Mouse (Mus musculus) neural tube, embryonic 12.5 days (tissue): Measurements from ENCODE around the gene Arhgap15. TPM values are rescaled to one million over a fixed set of nuclear protein-coding genes. Genes with fewer than 3 reads are reported as not detected.
"Not testable (repeated sequence)": the region's sequence is repeated elsewhere in the genome, so short reads cannot be mapped to it uniquely, and the experiment has no call there.

Source experiments
- ATAC-seq: fragments of 200-750 bp; cut with Nextera tagmentation; 2 replicates; pipeline ENCODE4 v1.8.0; 2017; ENCODE audit warnings: low read depth, mild to moderate bottlenecking, moderate TSS enrichment, moderate library complexity; ENCODE audit not compliant: low FRiP score
- H3K27ac ChIP-seq: fragments of 300-500 bp; sonication (generic); 2 replicates; pipeline ENCODE4 v1.5.1; 2016
- H3K27me3 ChIP-seq: fragments of 300-500 bp; sonication (generic); replicated peaks from 2 replicates; pipeline ENCODE4 v1.6.1; 2016; ENCODE audit warnings: mild to moderate bottlenecking
- H3K36me3 ChIP-seq: fragments of 300-500 bp; sonication (generic); 2 replicates; pipeline ENCODE4 v1.6.1; 2016; ENCODE audit warnings: mild to moderate bottlenecking
- H3K4me1 ChIP-seq: fragments of 300-500 bp; sonication (generic); 2 replicates; pipeline ENCODE4 v1.6.1; 2016
- H3K4me2 ChIP-seq: fragments of 300-500 bp; sonication (generic); replicated peaks from 2 replicates; pipeline ENCODE4 v1.6.1; 2016; ENCODE audit warnings: mild to moderate bottlenecking
- H3K4me3 ChIP-seq: fragments of 300-500 bp; sonication (generic); 2 replicates; pipeline ENCODE4 v1.5.1; 2016
- H3K9ac ChIP-seq: fragments of 300-500 bp; sonication (generic); 2 replicates; pipeline ENCODE4 v1.6.1; 2016; ENCODE audit warnings: mild to moderate bottlenecking
- H3K9me3 ChIP-seq: fragments of 300-500 bp; sonication (generic); 2 replicates; pipeline ENCODE4 v1.6.1; 2016; ENCODE audit warnings: mild to moderate bottlenecking
- WGBS: fragments of 180-500 bp; shearing (Covaris S2); methylation state at CpG from one replicate; pipeline ENCODE4 v1.1.7; 2016; 5-methylcytosine and 5-hydroxymethylcytosine counted together
- polyA plus RNA-seq: library from polyadenylated mRNA; unstranded; fragments of >200 nt; fragmentation: Nextera tagmentation; extraction: Ambion mirVana; gene quantifications from 2 replicates; pipeline ENCODE4 v1.2.1, GENCODE M21; 2016

The Arhgap15 gene
- 0.54 and 0.81 TPM in 2 replicates for polyA plus RNA-seq

- no peaks in the 10 kb centered on the region for H3K9me3 ChIP-seq
- H3K27me3 ChIP-seq, result no peaks in the 10 kb centered on the region
- no peak within 1 kb of the TSS for H3K4me3 ChIP-seq
- H3K4me2 ChIP-seq, result no peak within 1 kb of the TSS
- no peak within 1 kb of the TSS for H3K9ac ChIP-seq
- WGBS, result 87% methylated on average over 5 of the region's 5 CpGs
- no peak for ATAC-seq
- no peaks in the 10 kb centered on the region for H3K4me1 ChIP-seq
- H3K36me3 ChIP-seq, result no peaks in the 10 kb centered on the region
- H3K27ac ChIP-seq, result no peak within 1 kb of the TSS
Observed at GRCm38 (mm10) chr2:43748287-43748983, at the start of gene Arhgap15. TSS of gene Arhgap15 (plus strand) at chr2:43748824.

- no peaks in the 10 kb centered on the region for H3K4me1 ChIP-seq
- H3K9me3 ChIP-seq, result no peaks in the 10 kb centered on the region
- ATAC-seq, result no peak
- H3K27me3 ChIP-seq, result no peaks in the 10 kb centered on the region
- no peak overlapping the region for H3K4me2 ChIP-seq
- H3K9ac ChIP-seq, result no peak overlapping the region
- WGBS, result 90% methylated on average over 2 of the region's 2 CpGs
- H3K36me3 ChIP-seq, result no peaks in the 10 kb centered on the region
- no peak overlapping the region for H3K4me3 ChIP-seq
- no peak overlapping the region for H3K27ac ChIP-seq
Observed at GRCm38 (mm10) chr2:43712611-43713138, 35.9 kb upstream of the Arhgap15 start.

DNA sequence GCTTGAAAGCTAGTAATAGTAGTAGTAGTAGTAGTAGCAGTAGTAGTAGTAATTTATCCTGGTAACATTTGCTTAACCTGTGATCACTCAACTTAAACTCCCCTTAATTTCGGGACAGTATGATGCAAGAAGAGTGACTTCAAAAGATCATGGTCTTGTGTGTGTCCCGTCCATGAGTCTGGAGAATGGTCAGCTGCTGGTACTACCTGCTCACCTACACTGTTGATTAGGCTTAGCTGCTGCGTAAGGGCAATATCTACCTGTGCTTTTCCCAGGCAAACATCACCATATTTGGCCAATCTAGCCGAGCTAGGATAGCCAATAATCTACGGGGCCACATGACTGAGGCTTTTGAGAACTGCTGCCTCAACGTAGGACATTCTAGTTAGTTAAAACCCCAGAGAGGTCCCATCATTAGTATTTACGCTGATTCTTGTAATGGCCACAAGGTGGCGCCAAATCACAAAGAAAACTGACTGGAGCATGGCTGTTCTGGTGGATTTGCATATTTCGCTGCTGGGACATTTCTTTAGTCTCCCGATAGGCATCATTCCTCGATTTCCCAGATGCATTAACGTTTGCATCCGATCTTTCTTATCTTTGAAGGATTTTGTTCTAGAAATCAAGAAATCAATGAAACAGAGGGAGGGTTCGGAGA is 26.0 kb upstream of the Arhgap15 start:
- peak overlapping the region; percentile 54 for H3K4me2 ChIP-seq
- H3K9me3 ChIP-seq, result no peaks in the 10 kb centered on the region
- no peak overlapping the region for H3K27ac ChIP-seq
- H3K36me3 ChIP-seq, result no peaks in the 10 kb centered on the region
- H3K9ac ChIP-seq, result no peak overlapping the region
- no peak overlapping the region for H3K4me3 ChIP-seq
- ATAC-seq, result peak; percentile 94
- H3K27me3 ChIP-seq, result no peaks in the 10 kb centered on the region
- WGBS, result 19% methylated on average over 14 of the region's 14 CpGs
- H3K4me1 ChIP-seq, result 0 out of 2 replicates have a peak, but pooled peaks cover 3% of the 10 kb centered on the region

DNA sequence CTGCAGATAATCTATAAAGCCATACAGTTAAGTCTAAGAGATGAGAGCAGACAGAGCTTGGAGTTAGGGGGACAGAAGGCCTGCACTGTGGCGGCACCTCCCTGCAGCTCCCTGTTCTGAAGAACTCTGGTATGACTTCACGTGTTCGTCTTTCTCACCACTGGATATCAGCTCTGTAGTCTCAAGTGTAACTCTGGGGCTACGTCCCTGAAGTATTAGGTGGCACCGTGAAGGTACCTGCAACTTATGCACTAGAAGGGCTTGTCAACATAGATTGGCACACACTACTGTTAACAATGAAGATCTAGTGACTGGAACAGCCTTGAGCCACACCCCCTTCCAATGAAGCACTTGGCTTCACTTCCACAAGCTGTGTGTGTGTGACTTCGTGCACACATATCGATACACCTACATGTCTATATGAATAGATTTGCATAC is 25.5 kb upstream of the Arhgap15 start:
- Histone ChIP-seq H3K9ac (no peak overlapping the region), H3K36me3 (no peaks in the 10 kb centered on the region), H3K27me3 (no peaks in the 10 kb centered on the region), H3K4me3 (no peak overlapping the region), H3K9me3 (no peaks in the 10 kb centered on the region), H3K27ac (no peak overlapping the region), H3K4me2 (peak overlapping the region; percentile 54), H3K4me1 (0 out of 2 replicates have a peak, but pooled peaks cover 3% of the 10 kb centered on the region)
- peak; percentile 65 for ATAC-seq
- WGBS, result 62% methylated on average over 7 of the region's 7 CpGs

GRCm38 (mm10) chr2:43727181-43727580 is 21.4 kb upstream of the Arhgap15 start:
- H3K4me1 ChIP-seq, result 0 out of 2 replicates have a peak, but pooled peaks cover 3% of the 10 kb centered on the region
- 81% methylated on average over 5 of the region's 5 CpGs for WGBS
- H3K27me3 ChIP-seq, result no peaks in the 10 kb centered on the region
- no peaks in the 10 kb centered on the region for H3K9me3 ChIP-seq
- ATAC-seq, result no peak
- H3K4me2 ChIP-seq, result no peak overlapping the region
- no peak overlapping the region for H3K9ac ChIP-seq
- H3K4me3 ChIP-seq, result no peak overlapping the region
- no peak overlapping the region for H3K27ac ChIP-seq
- H3K36me3 ChIP-seq, result no peaks in the 10 kb centered on the region

- H3K27me3 ChIP-seq, result no peaks in the 10 kb centered on the region
- H3K27ac ChIP-seq, result no peak overlapping the region
- WGBS, result 85% methylated on average over 8 of the region's 8 CpGs
- no peak overlapping the region for H3K4me3 ChIP-seq
- H3K9ac ChIP-seq, result no peak overlapping the region
- 0 out of 2 replicates have a peak, but pooled peaks cover 3% of the 10 kb centered on the region for H3K4me1 ChIP-seq
- ATAC-seq, result no peak
- H3K4me2 ChIP-seq, result no peak overlapping the region
- H3K9me3 ChIP-seq, result no peaks in the 10 kb centered on the region
- H3K36me3 ChIP-seq, result no peaks in the 10 kb centered on the region
Observed at GRCm38 (mm10) chr2:43727693-43728092, 20.9 kb upstream of the Arhgap15 start.

DNA sequence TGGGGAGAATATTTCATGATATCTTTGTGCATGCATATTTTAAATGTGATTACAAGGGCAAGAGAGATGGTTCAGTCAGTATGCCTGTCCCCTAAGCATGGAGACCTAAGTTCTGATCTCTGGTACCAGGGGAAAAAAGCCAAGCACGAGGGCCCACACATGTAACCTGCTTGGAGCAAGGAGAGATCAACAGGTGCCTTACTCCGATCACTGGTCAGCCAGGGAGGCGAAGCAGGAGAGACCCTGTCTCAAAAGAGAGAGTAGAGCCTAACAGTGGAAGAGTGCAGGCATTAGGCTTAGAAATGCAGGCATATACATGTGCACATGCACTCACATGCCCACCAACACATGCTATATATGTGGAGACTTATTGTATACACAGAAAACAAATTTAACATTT is 19.8 kb upstream of the Arhgap15 start:
- WGBS, result 83% methylated on average over 3 of the region's 3 CpGs
- H3K27ac ChIP-seq, result no peak overlapping the region
- H3K36me3 ChIP-seq, result no peaks in the 10 kb centered on the region
- no peak overlapping the region for H3K9ac ChIP-seq
- no peak overlapping the region for H3K4me2 ChIP-seq
- no peaks in the 10 kb centered on the region for H3K9me3 ChIP-seq
- H3K4me3 ChIP-seq, result no peak overlapping the region
- H3K4me1 ChIP-seq, result no peaks in the 10 kb centered on the region
- ATAC-seq, result no peak
- H3K27me3 ChIP-seq, result no peaks in the 10 kb centered on the region

DNA sequence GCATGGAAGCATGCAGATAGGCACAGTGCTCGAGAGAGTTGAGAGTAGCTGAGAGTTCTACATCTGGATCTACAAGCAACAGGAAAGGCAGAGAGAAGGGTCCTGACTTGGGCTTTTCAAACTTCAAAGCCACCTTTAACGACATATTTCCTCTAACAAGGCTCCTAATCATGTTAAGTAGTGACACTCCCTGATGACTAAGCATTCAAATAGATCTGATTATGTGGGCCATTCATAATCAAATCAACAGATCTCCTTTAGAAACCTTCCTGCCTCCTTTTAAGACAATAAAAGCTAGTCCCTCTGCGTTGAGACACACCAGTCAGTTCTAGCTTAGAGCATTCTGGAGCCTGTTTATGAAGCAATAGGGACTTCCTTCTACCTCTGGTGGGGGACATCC is 16.2 kb upstream of the Arhgap15 start:
- ATAC-seq, result no peak
- H3K36me3 ChIP-seq, result no peaks in the 10 kb centered on the region
- no peak overlapping the region for H3K4me3 ChIP-seq
- H3K27me3 ChIP-seq, result no peaks in the 10 kb centered on the region
- no peak overlapping the region for H3K27ac ChIP-seq
- no peaks in the 10 kb centered on the region for H3K4me1 ChIP-seq
- no peaks in the 10 kb centered on the region for H3K9me3 ChIP-seq
- no peak overlapping the region for H3K9ac ChIP-seq
- no peak overlapping the region for H3K4me2 ChIP-seq
- 43% methylated on average over 3 of the region's 3 CpGs for WGBS

- not testable (repeated sequence) for ATAC-seq, H3K4me3 ChIP-seq, H3K27ac ChIP-seq, H3K9ac ChIP-seq, H3K36me3 ChIP-seq, H3K4me2 ChIP-seq, H3K27me3 ChIP-seq, H3K9me3 ChIP-seq, H3K4me1 ChIP-seq
- WGBS, result 94% methylated on average over 4 of the region's 4 CpGs
Observed at GRCm38 (mm10) chr2:43735071-43735470, 13.6 kb upstream of the Arhgap15 start.

- Histone ChIP-seq H3K27ac (no peak overlapping the region), H3K4me3 (no peak overlapping the region), H3K4me1 (no peaks in the 10 kb centered on the region), H3K9me3 (no peaks in the 10 kb centered on the region), H3K4me2 (no peak overlapping the region), H3K36me3 (no peaks in the 10 kb centered on the region), H3K9ac (no peak overlapping the region), H3K27me3 (no peaks in the 10 kb centered on the region)
- no peak for ATAC-seq
- 91% methylated on average over 7 of the region's 7 CpGs for WGBS
Observed at GRCm38 (mm10) chr2:43737546-43737945, 11.1 kb upstream of the Arhgap15 start.

DNA sequence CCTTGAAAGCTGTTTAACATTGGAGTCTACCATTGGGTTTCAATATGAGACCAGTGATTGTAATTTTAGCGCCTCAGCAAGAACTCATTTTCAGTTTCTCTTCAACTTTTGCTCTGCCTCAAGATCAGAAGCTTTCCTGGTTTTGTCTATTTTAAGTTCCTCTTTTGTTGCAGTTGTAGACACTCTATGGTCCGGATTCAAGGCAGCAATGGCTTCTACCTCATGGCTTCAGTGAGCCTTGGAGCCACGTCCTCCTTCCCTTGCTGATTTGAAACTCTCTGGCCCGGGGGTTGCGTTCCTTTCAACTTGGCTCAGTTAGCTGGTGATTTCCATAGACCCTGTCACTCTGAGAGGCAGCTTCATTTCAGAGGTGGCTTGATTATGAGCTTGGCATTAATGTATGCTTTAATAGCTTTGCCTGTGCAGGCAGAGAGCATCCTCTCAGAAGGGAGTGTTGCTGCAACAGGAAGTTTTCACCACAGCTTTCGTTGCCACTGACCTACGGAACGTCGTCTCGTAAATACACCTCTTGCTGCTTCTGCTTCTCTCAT is 10.0 kb upstream of the Arhgap15 start:
- ATAC-seq, result no peak
- H3K36me3 ChIP-seq, result no peaks in the 10 kb centered on the region
- WGBS, result 91% methylated on average over 10 of the region's 10 CpGs
- H3K9ac ChIP-seq, result no peak overlapping the region
- H3K27ac ChIP-seq, result no peak overlapping the region
- no peaks in the 10 kb centered on the region for H3K4me1 ChIP-seq
- no peak overlapping the region for H3K4me3 ChIP-seq
- H3K27me3 ChIP-seq, result no peaks in the 10 kb centered on the region
- H3K9me3 ChIP-seq, result no peaks in the 10 kb centered on the region
- H3K4me2 ChIP-seq, result no peak overlapping the region

DNA sequence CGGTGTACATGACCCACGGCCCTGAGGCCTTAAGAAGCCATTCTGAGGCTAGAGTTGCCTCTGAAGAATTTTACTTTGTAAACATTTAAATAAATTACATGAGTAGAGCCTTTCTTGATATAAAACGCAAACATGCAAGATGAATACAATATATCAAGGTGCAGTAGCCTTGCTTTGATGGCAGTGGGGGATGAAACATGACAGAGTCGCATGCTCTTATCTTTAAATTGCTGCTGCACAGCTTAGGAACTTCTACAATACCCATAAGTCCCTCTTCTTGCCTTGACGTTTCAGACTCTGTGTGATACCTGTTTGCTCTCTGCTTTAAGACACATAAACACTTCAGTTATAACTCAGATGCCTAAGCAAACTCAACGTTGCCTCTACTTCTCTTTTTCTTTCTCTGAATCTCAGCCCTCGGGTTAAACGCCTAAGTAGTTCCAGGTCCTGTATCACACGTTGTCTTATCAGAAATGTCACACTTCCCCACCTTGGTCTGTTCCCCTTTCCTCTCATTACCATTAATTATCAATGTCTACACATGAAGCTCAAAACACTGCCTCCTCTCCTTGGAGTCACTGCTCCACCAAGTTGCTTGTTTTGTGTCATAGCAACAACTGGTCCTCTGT is 9.3 kb upstream of the Arhgap15 start:
- WGBS, result 90% methylated on average over 9 of the region's 9 CpGs

More for the DNA sequence above, 9.3 kb upstream of the Arhgap15 start:
- H3K4me1 ChIP-seq, result no peaks in the 10 kb centered on the region
- H3K4me3 ChIP-seq, result no peak overlapping the region
- no peak overlapping the region for H3K4me2 ChIP-seq
- H3K36me3 ChIP-seq, result no peaks in the 10 kb centered on the region
- H3K27me3 ChIP-seq, result no peaks in the 10 kb centered on the region
- ATAC-seq, result no peak
- H3K27ac ChIP-seq, result no peak overlapping the region
- no peaks in the 10 kb centered on the region for H3K9me3 ChIP-seq
- H3K9ac ChIP-seq, result no peak overlapping the region
